Mouse (Mus musculus) left cerebral cortex, postnatal 14 days (tissue): ENCODE measurements around the gene Cog4. TPM values are rescaled to one million over a fixed set of nuclear protein-coding genes. Genes with fewer than 3 reads are reported as not detected.

Experiments
- DNase-seq, 2 experiments: peaks; one replicate each; pipeline ENCODE4 v3.0.0; 2021 to 2022; ENCODE audit warnings: low spot score in 2 of 2, mixed read lengths in 1 of 2
- intact Hi-C: fragments of 180-260 bp; cut with DNase I; formaldehyde crosslinking; loops from one replicate; pipeline ENCODE4 v1.15.1; 2025
- long read RNA-seq, 2 experiments: library from polyadenylated mRNA; stranded (forward); transcript quantifications; one replicate each; pipeline ENCODE4 v2.0.0; 2021
- total RNA-seq, 2 experiments: library from RNA; stranded (reverse); gene quantifications; 2 replicates each; pipeline ENCODE4 v1.2.3; 2021

Gene Cog4
- total RNA-seq = 10 to 100 TPM; 54.8 to 56.2 TPM
- long read RNA-seq, experiment 1, transcript Cog4-201 (19 exons, 2,737 nt) = major isoform, 60 of 72 reads
- long read RNA-seq, experiment 1, partial matches to known transcripts = 3 of 72 reads
- long read RNA-seq, experiment 1, other reads (novel, unspliced or antisense) = 9 of 72 reads
- long read RNA-seq, experiment 2, transcript Cog4-201 (19 exons, 2,737 nt) = major isoform, 65 of 72 reads
- long read RNA-seq, experiment 2, partial matches to known transcripts = 1 of 72 reads
- long read RNA-seq, experiment 2, other reads (novel, unspliced or antisense) = 6 of 72 reads

DNA sequence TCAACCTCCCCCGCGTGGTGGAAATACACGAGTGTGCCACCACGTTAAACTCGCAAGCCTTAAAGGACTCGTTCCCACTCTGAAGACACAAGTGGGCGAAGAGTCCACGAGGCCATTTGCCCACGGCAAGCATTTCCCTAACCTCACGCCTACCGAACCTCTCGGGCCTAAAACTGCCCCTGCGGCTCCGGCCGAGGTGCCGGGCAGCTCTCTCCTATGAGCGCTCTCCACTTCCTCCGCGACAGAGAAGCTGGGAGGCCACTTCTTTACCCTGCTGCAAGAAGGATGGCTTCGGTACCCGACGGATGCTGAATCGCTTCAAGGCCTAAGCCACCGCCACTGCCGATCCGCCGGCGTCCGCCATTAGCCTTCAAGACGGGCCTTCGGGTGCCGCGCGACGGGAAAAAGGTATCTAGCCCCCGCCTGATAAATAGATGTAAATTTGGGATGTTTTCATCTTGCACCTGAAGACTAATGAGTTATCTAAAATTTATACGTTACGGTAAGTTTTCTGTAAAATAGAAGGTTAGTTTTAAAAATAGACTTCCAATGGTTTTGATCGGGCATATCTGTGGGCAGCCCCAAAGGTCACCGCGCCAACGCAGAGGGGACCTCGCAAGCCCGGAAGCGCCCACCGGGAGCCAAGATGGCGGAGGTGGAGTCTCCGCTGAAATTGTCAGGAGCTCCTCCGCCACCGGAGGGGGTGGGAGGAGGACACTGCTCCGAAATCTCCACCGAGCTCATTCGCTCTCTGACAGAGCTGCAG lies at the start of gene Cog4, which contains the start of gene Sf3b3:
TSS of gene Cog4 (plus strand) at position 196 of the 766 bp plus-strand sequence.
TSS of gene Sf3b3 (minus strand) at position 383 of the 766 bp plus-strand sequence.
- intact Hi-C loops = no loop called here
- peak; percentile 85 to 88 for DNase-seq

DNA sequence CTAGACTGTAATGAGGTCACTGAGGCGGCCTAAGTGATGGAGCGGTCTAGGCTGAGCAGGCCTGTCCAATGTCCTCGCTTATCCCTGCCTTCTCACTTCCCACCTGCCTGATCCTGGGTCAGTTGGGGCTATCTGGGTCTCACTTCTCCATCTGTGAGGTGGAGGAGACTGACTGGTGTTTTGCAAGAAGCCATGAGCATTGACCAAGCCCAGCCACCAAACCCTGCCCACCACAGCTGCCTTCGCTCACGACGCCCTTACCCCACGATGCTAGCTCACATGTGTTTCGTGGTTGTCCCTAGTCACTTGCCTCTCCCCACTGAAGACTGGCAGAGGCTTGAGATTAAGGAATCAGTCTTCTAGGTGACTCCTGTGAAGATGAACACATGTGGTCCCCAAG lies 49.3 kb upstream of the Cog4 start:
- no peak for DNase-seq
- intact Hi-C loops = no loop called here

DNA sequence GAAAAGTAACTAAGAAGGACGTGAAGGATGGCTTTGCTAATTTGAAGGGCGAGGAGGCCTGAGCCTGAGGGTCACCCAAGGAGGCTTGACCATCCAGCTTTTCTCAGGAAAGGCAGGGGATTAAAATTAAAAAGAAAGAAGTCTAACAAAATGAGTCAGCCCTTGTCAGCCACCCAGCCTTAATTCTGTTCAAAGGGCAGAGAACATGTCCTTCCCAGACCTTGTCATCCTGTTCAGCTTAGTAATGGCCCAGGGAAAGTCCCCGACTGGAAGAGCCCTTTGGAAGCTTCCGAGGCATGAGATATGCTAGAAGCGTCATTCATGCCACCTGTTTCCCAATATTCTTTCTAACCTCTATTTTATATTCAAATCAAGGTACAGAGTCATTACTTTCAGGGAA lies 43.4 kb upstream of the Cog4 start:
- intact Hi-C loops = no loop called here
- no peak for DNase-seq

DNA sequence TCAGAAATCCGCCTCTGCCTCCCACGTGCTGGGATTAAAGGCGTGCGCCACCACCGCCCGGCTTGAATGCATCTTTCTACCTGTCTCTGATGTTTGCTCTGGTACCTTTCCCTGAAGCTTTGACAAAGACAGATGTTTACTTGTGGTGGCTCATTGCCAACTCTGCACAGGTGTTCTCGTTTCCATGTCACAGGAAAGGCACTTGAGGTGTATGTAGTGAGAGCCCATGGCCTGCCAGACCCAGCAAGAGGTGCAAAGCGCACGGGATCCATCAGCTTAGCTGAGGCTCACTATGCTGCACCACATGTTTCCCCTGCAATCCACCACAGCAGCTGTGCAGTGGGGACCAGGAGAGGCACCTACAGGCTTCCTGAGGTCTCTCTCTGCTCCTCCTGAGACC lies 42.5 kb upstream of the Cog4 start:
- intact Hi-C loops = no loop called here

DNA sequence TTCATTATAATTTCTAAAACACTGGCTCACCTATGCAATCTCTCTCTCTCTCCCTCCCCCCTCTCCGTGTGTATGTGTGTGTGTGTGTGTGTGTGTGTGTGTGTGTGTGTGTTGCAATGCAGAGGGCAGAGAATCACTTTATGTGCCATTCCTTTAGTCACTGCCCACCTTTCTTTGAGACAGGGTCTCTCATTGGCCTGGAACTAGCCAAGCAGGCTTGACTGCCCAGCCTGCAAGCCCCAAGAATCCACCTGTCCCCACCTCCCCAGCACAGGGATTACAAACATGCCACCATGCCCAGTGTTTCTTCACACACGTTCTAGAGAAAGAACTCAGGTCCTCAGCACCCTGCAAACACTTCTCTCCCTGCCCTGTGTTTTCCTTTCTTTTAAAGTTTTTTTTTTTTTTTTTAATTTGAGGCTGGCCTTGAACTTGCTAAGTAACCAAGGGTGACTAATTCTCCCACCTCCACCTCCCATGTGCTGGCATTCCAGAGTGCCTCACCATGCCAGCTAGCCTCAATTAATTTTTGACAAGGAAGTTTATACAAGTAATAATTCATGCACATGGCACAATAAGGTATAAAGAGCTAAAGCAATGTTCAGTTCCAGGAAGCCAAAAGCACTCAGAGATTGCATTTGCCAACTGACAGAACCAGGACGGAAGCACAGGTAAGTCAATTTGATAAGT lies 41.4 kb upstream of the Cog4 start:
- DNase-seq = no peak
- intact Hi-C loops = loop anchor here (5.0 kb wide), 1 partner anchor 53 kb away; no protein-coding TSS in a partner anchor

More for the DNA sequence above, 42.5 kb upstream of the Cog4 start:
- DNase-seq = no peak

DNA sequence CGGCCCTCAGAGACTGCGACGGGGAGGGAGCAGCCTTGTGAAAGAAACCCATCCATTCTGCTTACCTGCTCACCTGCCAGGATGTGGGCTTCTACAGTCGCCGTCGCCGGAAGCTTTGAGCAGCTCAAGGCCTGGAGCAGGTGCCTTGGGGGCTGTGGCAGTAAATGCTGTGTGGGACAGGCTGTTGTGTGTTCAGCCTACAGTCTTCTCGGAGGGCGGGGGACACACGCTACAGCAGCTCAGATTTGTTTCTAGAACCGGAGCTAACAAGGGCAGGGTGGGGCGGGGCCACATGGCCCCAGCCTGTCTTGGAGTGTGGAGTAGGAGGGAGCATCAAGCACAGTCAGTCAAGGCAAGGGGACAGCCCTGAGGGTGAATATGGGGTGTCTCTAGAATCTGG lies 40.7 kb upstream of the Cog4 start, which contains the start of gene Il34:
TSS of gene Il34 (minus strand) at position 256 of the 400 bp plus-strand sequence.
- DNase-seq = no peak
- intact Hi-C loops = loop anchor here (5.0 kb wide), 1 partner anchor 53 kb away; no protein-coding TSS in a partner anchor

DNA sequence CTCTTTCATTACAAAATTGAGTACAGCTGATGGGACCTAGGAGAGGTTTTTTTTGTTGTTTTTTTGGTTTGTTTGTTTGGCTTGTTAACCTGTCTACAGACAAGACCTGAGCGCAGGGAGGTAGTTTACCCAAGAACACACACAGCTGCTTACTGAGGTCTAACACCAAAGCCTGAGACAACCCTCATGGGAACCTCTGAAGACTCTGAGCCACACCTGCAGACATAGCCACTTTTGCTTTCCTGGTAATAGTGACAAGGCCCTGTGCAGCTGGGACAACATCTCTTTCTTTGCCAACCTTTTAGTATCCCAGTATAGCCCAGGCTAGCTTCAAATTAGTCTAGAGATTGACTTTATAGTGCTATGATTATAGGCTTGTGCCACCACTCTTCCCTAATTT lies 40.3 kb upstream of the Cog4 start:
- DNase-seq = no peak
- intact Hi-C loops = loop anchor here (5.0 kb wide), 1 partner anchor 54 kb away; no protein-coding TSS in a partner anchor

DNA sequence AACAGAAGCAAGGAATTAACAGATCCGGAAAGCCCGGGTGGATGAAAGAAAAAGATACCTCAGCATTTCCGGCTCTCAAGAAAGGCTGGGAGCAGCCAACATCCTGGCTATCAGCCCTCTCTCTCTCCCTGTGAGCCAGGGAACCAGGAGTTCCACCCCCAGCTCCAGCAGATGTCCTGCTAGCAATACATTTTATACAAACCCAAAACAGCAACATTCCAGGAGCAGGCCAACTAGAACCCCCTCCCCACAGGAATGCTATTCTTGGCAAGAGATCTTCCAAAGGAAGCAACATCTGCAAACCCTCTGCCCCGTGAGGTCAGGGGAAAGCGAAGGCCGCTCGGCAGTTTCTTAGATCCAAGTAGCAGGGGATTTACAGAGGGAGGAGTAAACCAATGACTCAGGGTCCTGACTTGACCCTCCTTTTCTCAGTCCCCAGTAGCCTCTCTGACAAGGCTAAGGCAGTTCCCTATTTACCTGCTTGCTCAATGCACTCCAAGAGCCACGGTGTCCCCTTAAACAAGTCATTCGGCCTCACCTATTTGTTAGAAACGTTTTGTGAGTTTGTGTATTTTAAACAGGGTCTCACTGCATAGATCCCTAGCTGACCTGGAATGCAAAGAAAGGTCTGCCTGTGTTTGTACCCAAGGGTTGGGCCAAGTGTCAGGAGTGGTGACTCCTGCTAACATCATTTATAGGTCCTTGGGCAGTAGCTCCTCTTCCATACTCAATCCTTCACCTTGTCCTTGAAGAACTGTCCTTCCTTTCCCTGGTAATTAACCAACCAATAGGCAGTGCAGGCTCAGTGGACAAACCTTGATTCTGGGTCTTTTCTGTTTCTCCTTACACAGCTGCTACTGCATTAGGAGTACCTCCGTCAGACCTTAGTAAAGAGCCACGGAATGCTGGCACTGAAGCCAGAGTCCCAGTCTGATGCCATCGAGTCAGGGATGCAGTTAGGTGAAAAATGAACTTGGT lies 37.6 kb upstream of the Cog4 start:
- DNase-seq = peak; percentile 44 to 48
- intact Hi-C loops = loop anchor here (5.0 kb wide), 1 partner anchor 56 kb away; no protein-coding TSS in a partner anchor

DNA sequence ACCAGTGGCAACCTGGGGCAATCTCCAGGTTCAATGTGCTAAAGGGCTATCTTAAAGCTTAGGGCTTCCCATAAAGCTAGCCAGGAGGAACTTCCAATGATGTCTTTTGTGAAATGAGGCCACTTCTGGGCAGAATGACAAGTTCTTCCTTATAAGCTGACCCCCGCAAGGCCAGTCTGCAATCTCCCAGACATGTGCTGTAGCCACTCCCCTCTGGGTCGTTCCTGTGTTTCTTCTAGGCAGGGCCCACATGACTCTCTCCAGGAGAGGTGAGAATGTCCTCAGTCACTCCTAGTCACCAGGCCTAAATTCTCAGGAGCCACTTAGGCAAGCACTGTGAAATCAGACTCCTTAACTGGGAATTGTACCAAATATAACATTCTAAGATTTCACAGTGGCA lies 36.6 kb upstream of the Cog4 start:
- DNase-seq = no peak
- intact Hi-C loops = loop anchor here (5.0 kb wide), 1 partner anchor 58 kb away; no protein-coding TSS in a partner anchor

DNA sequence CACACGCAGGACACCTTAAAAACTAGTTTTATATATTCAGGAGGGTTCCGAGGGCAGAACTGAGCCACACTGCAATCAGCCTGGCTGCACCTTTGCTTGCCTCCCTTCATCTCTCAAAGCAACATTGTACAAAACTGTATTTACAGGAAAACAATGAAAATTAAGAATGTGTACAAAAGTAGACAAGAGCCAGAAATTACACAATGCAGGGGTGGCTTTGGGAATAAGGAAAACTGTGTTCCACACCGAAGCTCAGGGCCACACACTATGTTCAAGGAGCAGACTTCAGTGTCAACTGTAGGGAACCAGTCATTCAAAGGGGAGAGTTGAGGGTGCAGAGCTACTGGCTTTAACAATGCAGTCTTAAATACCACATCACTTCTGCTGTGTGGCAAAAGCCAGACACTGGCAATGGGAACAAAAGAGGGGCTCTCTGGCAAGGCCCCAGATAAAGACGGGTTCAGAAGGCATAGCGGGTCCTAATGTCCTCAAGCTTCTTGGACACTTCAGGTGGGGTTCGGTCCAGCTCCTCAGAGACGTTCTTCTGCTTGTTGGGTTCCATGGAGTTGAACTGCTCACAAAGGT lies 35.8 kb upstream of the Cog4 start:
- intact Hi-C loops = no loop called here
- no peak for DNase-seq

DNA sequence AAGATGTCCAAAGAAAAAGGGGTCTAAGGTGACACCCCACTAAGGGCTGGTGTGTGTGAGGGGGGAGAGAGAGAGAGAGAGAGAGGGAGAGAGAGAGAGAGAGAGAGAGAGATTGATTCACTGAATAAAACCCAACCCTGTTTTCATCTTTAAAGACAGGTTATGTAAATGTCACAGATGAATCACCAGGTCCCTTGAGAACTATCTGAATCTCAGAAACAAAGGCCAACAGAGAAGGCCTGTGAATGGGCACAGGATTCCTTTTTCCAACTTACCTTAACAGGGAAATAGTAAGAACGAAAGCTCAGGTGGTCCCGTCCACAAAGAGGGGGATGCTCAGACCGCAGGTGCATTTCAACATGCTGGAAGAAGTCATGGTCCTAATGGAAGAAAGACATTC lies 35.3 kb upstream of the Cog4 start:
- intact Hi-C loops = no loop called here
- DNase-seq = no peak

DNA sequence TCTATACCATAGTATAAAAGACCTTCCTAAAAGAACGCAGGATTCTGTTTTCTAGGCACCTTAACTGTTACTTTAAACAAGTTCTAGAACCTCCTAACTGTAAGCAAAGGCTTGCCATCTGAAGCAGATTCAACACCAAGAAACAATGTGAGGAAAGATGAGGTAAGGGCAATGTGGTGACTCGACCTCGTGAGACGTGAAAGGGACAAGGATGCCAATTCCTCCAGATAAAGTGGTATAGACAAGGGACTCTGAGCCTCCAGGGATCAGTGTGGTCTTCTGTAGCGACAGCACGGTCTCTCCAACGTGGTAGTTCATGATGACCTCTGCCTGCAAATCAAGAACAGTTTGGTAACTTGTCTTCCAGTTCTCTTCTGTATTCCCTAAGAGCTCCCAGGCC lies 34.6 kb upstream of the Cog4 start:
- intact Hi-C loops = no loop called here
- no peak for DNase-seq

DNA sequence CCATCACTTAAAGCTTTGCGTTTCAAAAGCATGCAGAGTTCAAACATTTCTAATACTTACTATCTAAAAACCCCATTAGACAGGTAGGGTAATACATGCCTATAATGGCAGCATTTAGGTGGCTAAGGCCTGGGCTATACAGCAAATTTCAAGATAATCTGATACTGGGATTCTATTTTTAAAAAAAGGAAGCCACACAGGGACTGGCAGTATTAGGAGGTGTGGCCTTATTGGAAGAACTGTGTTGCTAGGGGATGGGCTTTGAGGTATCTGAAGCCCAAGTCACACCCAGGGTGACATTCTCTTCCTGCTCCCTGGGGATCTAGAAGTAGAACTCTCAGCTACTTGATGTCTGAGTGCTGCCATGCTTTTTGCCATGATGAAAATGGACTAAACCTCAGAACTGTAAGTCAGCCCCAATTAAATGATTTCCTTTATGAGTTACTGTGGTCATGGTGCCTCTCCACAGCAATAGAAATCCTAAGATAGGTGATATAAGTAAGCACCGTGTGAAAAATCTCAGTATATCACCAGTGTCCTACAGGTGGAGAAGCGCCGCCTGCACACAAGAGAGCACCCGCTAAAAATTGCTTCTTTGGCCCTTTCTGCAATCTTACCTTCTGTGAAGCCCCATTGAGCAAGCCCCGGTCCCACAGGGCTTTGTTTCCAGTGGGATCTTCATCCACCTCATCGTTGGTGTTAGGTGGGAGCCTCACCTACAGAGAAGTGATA lies 33.9 kb upstream of the Cog4 start:
- intact Hi-C loops = no loop called here
- DNase-seq = no peak

DNA sequence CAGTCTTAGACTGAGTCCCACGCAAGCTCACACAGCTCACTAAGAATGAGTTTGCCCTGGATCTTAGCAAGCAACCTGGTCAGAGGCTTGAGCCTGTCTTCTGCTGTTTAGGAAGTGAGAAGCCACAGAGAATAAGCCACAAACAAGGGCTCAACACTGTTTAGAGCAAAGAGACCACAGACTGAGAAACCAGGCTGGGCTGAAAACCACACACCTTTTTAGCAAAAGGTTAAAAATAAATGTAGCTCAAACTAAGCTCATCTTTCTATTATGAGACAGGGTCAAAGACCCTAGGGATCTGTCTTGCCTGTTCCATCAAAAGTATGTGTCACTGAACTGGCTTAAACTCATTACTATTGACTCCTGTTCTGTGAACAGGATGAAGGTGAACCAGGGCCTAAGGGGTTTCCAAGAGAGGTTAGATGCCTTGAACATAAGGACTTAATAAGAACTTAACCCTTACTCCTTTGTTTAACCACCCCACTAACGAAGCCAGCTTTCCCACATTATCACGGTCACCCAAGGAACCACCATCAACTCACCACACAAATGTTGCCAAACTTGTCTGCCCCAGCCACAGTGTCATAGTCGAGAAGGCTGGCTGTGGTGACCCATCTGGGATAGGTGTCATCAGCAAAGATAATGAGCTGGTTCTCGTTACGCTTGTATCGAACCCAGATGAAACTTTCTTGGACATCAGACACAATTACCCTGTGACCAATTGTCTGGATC lies 33.2 kb upstream of the Cog4 start:
- no peak for DNase-seq
- intact Hi-C loops = no loop called here

DNA sequence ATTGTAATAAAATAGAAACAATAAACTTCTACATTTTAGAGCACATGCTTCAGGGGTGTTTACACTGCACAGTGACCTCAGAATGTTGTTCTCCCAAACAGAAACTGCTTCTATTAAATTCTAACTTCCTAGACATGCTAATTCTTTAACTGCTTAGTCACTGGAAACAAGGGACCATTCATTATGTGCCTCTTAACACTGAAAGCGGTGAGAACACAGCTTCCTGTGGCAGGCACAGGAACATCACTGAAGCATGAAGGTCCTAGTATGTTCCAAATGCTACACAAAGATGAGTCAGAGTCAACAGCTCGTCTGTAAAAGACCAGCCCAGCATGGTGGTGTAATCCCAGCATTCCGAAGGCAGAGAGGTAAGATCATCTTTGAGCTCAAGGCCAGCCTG lies 31.1 kb upstream of the Cog4 start:
- intact Hi-C loops = no loop called here

DNA sequence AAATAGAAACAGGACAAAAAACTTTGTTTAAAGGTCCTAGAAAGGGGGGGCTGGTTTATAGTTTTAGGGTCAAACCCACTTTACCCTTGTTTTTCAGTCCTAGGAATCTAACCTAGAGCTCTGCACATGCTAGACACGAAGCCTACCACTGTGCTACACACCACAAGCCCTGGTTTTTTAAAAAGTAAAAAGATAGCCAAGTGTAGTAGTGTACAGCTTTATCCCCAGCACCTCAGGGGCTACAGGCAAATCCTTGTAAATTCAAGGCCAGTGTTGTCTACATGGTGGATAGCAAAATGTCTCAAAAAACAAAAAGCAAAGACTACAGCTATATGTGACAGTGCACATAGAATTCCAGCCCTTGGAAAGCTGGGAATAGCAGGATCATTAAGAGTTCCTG lies 29.4 kb upstream of the Cog4 start:
- intact Hi-C loops = no loop called here
- no peak for DNase-seq

More for the DNA sequence above, 31.1 kb upstream of the Cog4 start:
- DNase-seq = no peak

DNA sequence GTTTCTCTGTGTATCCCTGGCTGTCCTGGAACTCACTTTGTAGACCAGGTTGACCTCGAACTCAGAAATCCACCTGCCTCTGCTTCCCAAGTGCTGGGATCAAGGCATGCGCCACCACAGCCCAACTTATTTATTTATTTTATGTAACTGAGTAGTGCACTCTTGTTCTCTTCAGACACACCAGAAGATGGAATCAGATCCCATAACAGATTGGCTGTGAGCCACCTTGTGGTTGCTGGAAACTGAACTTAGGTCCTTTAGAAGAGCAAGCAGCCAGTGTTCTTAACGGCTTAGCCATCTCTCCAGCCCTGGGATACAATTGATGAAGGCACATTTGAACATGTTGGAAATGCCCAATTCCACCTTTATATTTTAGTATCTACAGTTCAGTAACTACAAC lies 27.8 kb upstream of the Cog4 start:
- intact Hi-C loops = no loop called here
- DNase-seq = no peak
